Mouse (Mus musculus): ENCODE measurements around the gene Zbp1. TPM values are rescaled to one million over a fixed set of nuclear protein-coding genes. Genes with fewer than 3 reads are reported as not detected.

Zbp1 gene
- polyA plus RNA-seq, 1 experiment from 2014 or later = not detected

DNA sequence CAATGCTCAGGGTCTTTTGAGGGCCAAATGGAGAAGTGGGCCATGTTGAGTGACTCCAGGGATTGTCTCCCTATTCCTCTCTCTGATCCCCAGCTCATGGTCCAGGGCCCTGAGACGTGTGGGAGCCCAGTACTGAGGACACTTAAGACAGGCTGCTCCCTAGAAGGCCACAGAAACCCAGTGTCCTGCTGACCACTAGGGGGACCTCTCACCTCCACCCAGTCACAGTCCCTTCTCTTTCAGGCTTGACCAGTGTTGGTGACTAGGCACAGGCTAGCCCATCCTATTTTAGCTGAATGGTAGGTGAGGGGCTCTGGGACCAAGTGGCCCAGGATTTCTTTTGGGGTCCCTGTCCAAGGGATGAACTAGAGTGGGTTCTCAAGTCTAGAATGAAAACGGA, 48.0 kb downstream of the Zbp1 start:
- no peak for ATAC-seq
- H3K27me3 ChIP-seq (replicated peaks; ENCODE audit: control insufficient read depth, insufficient read depth, low read length) = no peaks in the 10 kb centered on the region
- no peak overlapping the region for H3K4me2 ChIP-seq (ENCODE audit: low read length)
- peaks cover 28% of the 10 kb centered on the region for H3K4me1 ChIP-seq (replicated peaks; ENCODE audit: control insufficient read depth, insufficient read depth, low read length)
- H3K9ac ChIP-seq (replicated peaks; ENCODE audit: low read depth, low read length) = no peak overlapping the region
- no peak overlapping the region for H3K27ac ChIP-seq (ENCODE audit: low read length)
- no peak overlapping the region for H3K4me3 ChIP-seq (replicated peaks; ENCODE audit: low read length)
- H3K9me3 ChIP-seq (ENCODE audit: control insufficient read depth, low read length) = no peaks in the 10 kb centered on the region
- H3K36me3 ChIP-seq (ENCODE audit: control insufficient read depth, insufficient read depth) = no peaks in the 10 kb centered on the region
- 64% methylated on average over 2 of the region's 2 CpGs for WGBS

DNA sequence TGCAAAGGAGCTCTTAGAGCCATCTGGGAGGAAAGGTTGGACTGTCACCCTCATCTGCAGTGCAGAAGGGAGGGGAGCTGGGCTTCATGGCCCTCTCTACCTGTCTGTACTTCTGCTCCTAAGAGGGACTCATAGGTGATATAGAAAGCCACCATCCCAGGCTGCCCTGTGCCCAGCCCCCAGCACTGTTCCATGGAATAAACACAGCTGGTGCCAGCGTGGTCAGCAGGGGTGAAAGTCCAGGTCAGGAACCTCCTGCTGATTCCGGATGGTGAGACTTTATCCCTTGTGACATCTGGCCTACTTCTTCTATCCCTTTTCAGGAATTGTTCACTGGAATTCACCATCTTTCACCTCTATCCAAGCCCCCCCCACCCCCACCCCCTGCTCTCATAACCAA, 48.6 kb downstream of the Zbp1 start:
- Histone ChIP-seq H3K4me1 (replicated peaks; ENCODE audit: control insufficient read depth, insufficient read depth, low read length) (peaks cover 28% of the 10 kb centered on the region), H3K36me3 (ENCODE audit: control insufficient read depth, insufficient read depth) (no peaks in the 10 kb centered on the region), H3K27me3 (replicated peaks; ENCODE audit: control insufficient read depth, insufficient read depth, low read length) (no peaks in the 10 kb centered on the region), H3K27ac (ENCODE audit: low read length) (no peak overlapping the region), H3K4me2 (ENCODE audit: low read length) (no peak overlapping the region), H3K4me3 (replicated peaks; ENCODE audit: low read length) (no peak overlapping the region), H3K9me3 (ENCODE audit: control insufficient read depth, low read length) (no peaks in the 10 kb centered on the region), H3K9ac (replicated peaks; ENCODE audit: low read depth, low read length) (no peak overlapping the region)
- 83% methylated on average over 2 of the region's 2 CpGs for WGBS
- ATAC-seq = no peak

DNA sequence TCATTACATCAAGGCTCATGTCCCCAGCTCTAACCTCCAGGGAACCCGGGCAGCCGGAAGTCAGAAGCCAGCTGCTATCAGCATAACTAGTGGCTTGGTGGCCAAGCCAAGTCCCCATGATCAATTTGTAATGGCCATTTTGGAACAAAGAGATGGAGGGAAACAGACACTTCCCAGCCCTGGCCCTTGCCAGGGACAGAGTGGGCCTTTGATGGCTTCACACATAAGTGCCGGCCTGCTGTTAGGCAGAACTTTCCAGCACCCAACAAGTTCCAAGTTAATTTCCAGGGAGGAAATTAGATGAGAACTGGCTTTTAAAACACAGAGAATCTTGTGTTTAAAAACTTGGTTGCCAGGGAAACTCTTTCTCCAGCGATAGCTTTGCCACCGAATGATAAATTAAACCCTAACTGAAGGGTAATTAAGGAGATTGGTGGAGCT, 50.3 kb downstream of the Zbp1 start:
- no peak overlapping the region for H3K27ac ChIP-seq (ENCODE audit: low read length)
- peaks cover 18% of the 10 kb centered on the region for H3K4me1 ChIP-seq (replicated peaks; ENCODE audit: control insufficient read depth, insufficient read depth, low read length)

DNA sequence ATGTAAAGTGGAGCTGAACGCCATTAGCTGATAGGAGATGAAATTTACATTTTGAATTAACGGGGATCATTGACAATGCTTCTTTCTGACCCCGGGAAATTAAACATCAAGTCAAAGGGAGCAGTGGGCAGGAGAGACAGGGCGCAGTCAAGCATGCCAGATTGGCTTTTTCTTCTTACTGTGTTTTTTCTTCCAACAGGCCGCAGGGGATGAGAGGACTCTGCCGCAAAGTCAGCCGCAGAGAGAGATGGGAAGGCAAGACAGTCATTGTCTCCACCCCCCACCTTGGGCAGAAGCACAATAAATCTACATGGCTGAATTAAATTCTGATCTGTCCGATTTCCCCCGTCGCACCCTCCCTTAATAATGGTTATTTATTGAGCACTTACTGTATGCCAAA, 53.4 kb downstream of the Zbp1 start:
- ATAC-seq = no peak

More for the DNA sequence above, 50.3 kb downstream of the Zbp1 start:
- ATAC-seq = no peak
- Histone ChIP-seq H3K36me3 (ENCODE audit: control insufficient read depth, insufficient read depth) (no peaks in the 10 kb centered on the region), H3K4me2 (ENCODE audit: low read length) (no peak overlapping the region), H3K9ac (replicated peaks; ENCODE audit: low read depth, low read length) (no peak overlapping the region), H3K27me3 (replicated peaks; ENCODE audit: control insufficient read depth, insufficient read depth, low read length) (no peaks in the 10 kb centered on the region), H3K4me3 (replicated peaks; ENCODE audit: low read length) (no peak overlapping the region), H3K9me3 (ENCODE audit: control insufficient read depth, low read length) (no peaks in the 10 kb centered on the region)
- 47% methylated on average over 5 of the region's 5 CpGs for WGBS

DNA sequence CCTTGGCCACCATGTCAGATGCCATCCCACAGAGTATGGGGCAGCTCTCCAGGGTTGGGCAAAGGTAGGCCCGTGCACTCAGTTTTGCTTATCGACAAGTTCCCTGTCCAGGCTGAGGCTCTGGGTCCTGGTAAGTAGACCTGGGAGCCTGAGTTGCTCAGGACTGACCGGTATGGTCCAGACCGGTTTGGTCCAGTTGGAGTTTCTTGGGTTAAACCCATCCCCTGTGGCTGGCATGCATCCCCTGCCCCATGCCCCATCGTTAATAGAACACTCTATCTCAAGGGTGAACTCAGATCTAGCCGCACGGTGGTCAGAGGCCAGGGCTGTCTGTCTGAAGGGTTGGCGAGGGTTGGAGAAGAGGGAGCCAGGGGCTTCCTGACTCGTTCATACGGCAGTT, 53.8 kb downstream of the Zbp1 start:
- H3K4me1 ChIP-seq (replicated peaks; ENCODE audit: control insufficient read depth, insufficient read depth, low read length) = peaks cover 7% of the 10 kb centered on the region; the same call in 1 of the 2 replicates
- H3K27me3 ChIP-seq (replicated peaks; ENCODE audit: control insufficient read depth, insufficient read depth, low read length) = no peaks in the 10 kb centered on the region
- H3K4me3 ChIP-seq (replicated peaks; ENCODE audit: low read length) = no peak overlapping the region
- ATAC-seq = no peak
- H3K27ac ChIP-seq (ENCODE audit: low read length) = no peak overlapping the region
- H3K4me2 ChIP-seq (ENCODE audit: low read length) = no peak overlapping the region
- H3K9ac ChIP-seq (replicated peaks; ENCODE audit: low read depth, low read length) = no peak overlapping the region
- WGBS = 83% methylated on average over 10 of the region's 10 CpGs
- H3K9me3 ChIP-seq (ENCODE audit: control insufficient read depth, low read length) = no peaks in the 10 kb centered on the region
- no peaks in the 10 kb centered on the region for H3K36me3 ChIP-seq (ENCODE audit: control insufficient read depth, insufficient read depth)

More for the DNA sequence above, 53.4 kb downstream of the Zbp1 start:
- Histone ChIP-seq H3K9me3 (ENCODE audit: control insufficient read depth, low read length) (no peaks in the 10 kb centered on the region), H3K4me2 (ENCODE audit: low read length) (no peak overlapping the region), H3K27me3 (replicated peaks; ENCODE audit: control insufficient read depth, insufficient read depth, low read length) (no peaks in the 10 kb centered on the region), H3K9ac (replicated peaks; ENCODE audit: low read depth, low read length) (no peak overlapping the region), H3K4me3 (replicated peaks; ENCODE audit: low read length) (no peak overlapping the region), H3K4me1 (replicated peaks; ENCODE audit: control insufficient read depth, insufficient read depth, low read length) (peaks cover 7% of the 10 kb centered on the region; the same call in 1 of the 2 replicates), H3K36me3 (ENCODE audit: control insufficient read depth, insufficient read depth) (no peaks in the 10 kb centered on the region), H3K27ac (ENCODE audit: low read length) (no peak overlapping the region)
- 83% methylated on average over 10 of the region's 10 CpGs for WGBS

DNA sequence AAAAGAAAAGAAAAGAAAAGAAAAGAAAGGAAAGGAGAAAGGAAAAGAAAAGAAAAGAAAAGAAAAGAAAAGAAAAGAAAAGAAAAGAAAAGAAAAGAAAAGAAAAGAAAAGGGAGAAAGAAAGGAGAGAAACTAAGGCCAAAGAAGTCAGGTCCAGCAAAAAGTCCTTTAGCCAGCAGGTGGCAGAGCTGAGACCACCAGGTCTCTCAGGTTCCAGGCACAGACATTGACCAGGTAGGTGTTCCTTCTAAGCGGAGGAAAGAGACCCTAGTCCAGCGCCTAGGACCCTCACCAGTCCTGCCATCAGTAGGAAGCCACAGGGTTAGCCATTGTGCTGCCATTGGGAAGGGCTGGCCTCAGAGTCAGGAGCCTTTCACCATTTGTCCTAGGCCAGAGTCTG, 54.4 kb downstream of the Zbp1 start:
- H3K9me3 ChIP-seq (ENCODE audit: control insufficient read depth, low read length) = no peaks in the 10 kb centered on the region
- no peak overlapping the region for H3K4me3 ChIP-seq (replicated peaks; ENCODE audit: low read length)
- H3K27me3 ChIP-seq (replicated peaks; ENCODE audit: control insufficient read depth, insufficient read depth, low read length) = no peaks in the 10 kb centered on the region
- H3K36me3 ChIP-seq (ENCODE audit: control insufficient read depth, insufficient read depth) = no peaks in the 10 kb centered on the region
- 43% methylated on average over 2 of the region's 2 CpGs for WGBS
- no peak overlapping the region for H3K27ac ChIP-seq (ENCODE audit: low read length)
- H3K4me2 ChIP-seq (ENCODE audit: low read length) = no peak overlapping the region
- H3K4me1 ChIP-seq (replicated peaks; ENCODE audit: control insufficient read depth, insufficient read depth, low read length) = peaks cover 7% of the 10 kb centered on the region
- no peak for ATAC-seq
- no peak overlapping the region for H3K9ac ChIP-seq (replicated peaks; ENCODE audit: low read depth, low read length)

DNA sequence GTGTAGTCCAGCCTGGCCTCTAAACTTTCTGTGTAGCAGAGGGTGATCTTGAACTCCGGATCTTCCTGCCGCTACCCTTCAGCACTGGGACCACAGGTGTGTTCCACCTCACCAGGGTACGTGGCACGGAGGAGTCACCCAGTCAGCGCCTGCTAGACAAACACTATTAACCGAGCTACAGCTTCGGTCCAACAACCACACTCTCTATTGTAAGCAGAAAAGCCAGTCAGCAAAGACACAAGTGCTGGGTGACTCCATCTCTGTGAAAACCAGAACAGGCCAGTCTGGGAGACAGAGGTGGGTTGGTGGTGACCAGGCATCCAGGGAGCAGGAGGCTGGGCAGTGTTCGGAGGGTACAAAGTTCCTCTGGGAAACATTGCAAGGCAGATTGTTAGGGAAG, 55.3 kb downstream of the Zbp1 start:
- H3K27me3 ChIP-seq (replicated peaks; ENCODE audit: control insufficient read depth, insufficient read depth, low read length) = no peaks in the 10 kb centered on the region
- no peak overlapping the region for H3K9ac ChIP-seq (replicated peaks; ENCODE audit: low read depth, low read length)
- 83% methylated on average over 8 of the region's 8 CpGs for WGBS
- H3K4me3 ChIP-seq (replicated peaks; ENCODE audit: low read length) = no peak overlapping the region
- no peak overlapping the region for H3K27ac ChIP-seq (ENCODE audit: low read length)
- no peak overlapping the region for H3K4me2 ChIP-seq (ENCODE audit: low read length)
- H3K36me3 ChIP-seq (ENCODE audit: control insufficient read depth, insufficient read depth) = no peaks in the 10 kb centered on the region
- H3K9me3 ChIP-seq (ENCODE audit: control insufficient read depth, low read length) = no peaks in the 10 kb centered on the region
- ATAC-seq = no peak
- peaks cover 6% of the 10 kb centered on the region for H3K4me1 ChIP-seq (replicated peaks; ENCODE audit: control insufficient read depth, insufficient read depth, low read length)

DNA sequence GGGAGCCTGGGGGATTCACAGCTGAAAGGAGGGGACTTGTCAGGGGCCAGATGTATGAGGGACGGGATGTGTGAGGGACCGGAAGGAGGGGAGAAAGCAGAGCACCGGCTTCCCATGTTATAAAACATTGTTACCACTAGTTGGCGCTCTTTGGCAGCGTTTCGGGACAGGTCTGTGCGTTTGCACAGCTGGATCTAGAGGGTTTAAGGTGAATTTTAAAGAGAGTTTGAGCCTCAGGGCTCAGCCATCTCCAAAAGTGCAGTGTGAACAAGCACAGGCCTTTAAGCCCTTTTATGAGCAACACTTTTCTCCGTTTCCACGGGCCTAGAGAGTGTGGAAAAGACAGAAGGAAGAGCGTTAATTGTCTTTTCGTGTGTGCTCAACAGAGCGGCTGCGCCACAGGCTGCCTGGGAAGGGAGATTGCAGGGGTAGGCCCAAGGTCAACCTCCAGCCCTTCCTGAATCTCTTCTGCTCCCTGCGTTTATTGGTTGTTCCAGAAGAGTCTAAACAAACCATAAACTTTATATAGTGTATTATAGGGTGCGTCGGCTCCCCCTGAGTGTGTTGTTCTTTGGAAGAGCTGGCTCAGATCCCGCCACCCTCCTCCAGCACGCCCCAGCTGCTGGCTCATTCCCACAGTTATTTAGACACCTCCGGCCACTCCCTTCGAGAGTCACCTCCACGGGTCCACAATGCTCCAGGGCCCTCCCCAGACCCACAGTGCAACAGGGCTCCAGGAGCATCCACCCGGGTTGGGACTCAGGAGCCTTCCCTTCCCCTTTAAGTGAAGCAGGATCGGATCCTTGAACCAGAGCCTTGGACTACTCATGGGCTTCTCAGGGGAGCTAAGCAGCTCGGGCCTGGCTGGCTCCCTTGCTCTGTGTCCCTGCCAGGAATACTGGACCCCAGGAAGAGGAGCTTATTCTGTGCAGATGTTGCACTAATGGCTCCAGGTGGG, 59.1 kb downstream of the Zbp1 start:
- Histone ChIP-seq H3K9me3 (ENCODE audit: control insufficient read depth, low read length) (no peaks in the 10 kb centered on the region), H3K27me3 (replicated peaks; ENCODE audit: control insufficient read depth, insufficient read depth, low read length) (no peaks in the 10 kb centered on the region), H3K4me3 (replicated peaks; ENCODE audit: low read length) (no peak overlapping the region), H3K9ac (replicated peaks; ENCODE audit: low read depth, low read length) (no peak overlapping the region), H3K4me1 (replicated peaks; ENCODE audit: control insufficient read depth, insufficient read depth, low read length) (peaks cover 5% of the 10 kb centered on the region; the same call in 1 of the 2 replicates), H3K36me3 (ENCODE audit: control insufficient read depth, insufficient read depth) (no peaks in the 10 kb centered on the region), H3K4me2 (ENCODE audit: low read length) (no peak overlapping the region), H3K27ac (ENCODE audit: low read length) (no peak overlapping the region)
- WGBS = 53% methylated on average over 24 of the region's 24 CpGs
- peak; percentile 55; the same call in 1 of the 2 replicates for ATAC-seq

DNA sequence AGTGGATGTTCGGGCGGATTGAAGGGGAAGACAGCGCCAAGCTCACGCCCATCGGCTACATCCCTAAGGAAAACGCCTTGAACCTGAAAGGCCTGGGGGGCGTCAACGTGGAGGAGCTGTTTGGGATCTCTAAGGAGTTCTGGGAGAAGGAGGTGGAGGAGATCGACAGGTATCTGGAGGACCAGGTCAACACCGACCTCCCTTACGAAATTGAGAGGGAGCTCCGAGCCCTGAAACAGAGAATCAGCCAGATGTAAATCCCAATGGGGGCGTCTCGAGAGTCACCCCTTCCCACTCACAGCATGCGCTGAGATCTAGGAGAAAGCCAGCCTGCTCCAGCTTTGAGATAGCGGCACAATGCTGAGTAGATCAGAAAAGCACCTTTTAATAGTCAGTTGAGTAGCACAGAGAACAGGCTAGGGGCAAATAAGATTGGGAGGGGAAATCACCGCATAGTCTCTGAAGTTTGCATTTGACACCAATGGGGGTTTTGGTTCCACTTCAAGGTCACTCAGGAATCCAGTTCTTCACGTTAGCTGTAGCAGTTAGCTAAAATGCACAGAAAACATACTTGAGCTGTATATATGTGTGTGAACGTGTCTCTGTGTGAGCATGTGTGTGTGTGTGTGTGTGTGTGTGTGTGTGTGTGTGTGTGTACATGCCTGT, 60.2 kb downstream of the Zbp1 start:
- H3K27ac ChIP-seq (ENCODE audit: low read length) = no peak overlapping the region
- H3K4me2 ChIP-seq (ENCODE audit: low read length) = no peak overlapping the region
- H3K9me3 ChIP-seq (ENCODE audit: control insufficient read depth, low read length) = no peaks in the 10 kb centered on the region
- WGBS = 91% methylated on average over 19 of the region's 19 CpGs
- H3K4me3 ChIP-seq (replicated peaks; ENCODE audit: low read length) = no peak overlapping the region
- H3K27me3 ChIP-seq (replicated peaks; ENCODE audit: control insufficient read depth, insufficient read depth, low read length) = no peaks in the 10 kb centered on the region
- no peaks in the 10 kb centered on the region for H3K36me3 ChIP-seq (ENCODE audit: control insufficient read depth, insufficient read depth)
- no peak overlapping the region for H3K9ac ChIP-seq (replicated peaks; ENCODE audit: low read depth, low read length)
- H3K4me1 ChIP-seq (replicated peaks; ENCODE audit: control insufficient read depth, insufficient read depth, low read length) = peaks cover 5% of the 10 kb centered on the region; the same call in 1 of the 2 replicates
- no peak for ATAC-seq
